Mouse (Mus musculus) kidney, postnatal 10 days (tissue): ENCODE results near the gene Akap13.

Experiments used
- DNase-seq: peaks from one replicate; pipeline ENCODE4 v3.0.0; 2021; ENCODE audit warnings: mixed read lengths

The Akap13 gene

GRCm38 (mm10) chr7:75521199-75521598, 65.9 kb downstream of the Akap13 start:
- no peak for DNase-seq

- no peak for DNase-seq
Measured at GRCm38 (mm10) chr7:75522226-75522625, 66.9 kb downstream of the Akap13 start.

- DNase-seq, result no peak
Measured at GRCm38 (mm10) chr7:75524789-75525569, 69.6 kb downstream of the Akap13 start.

- DNase-seq, result peak; percentile 27
Measured at GRCm38 (mm10) chr7:75525716-75526401, 70.5 kb downstream of the Akap13 start.

GRCm38 (mm10) chr7:75528751-75529150, 73.4 kb downstream of the Akap13 start:
- peak; percentile 28 for DNase-seq

- no peak for DNase-seq
Measured at GRCm38 (mm10) chr7:75529857-75530437, 74.6 kb downstream of the Akap13 start.

- DNase-seq, result no peak
Measured at GRCm38 (mm10) chr7:75530642-75531041, 75.3 kb downstream of the Akap13 start.

GRCm38 (mm10) chr7:75533079-75533478, 77.7 kb downstream of the Akap13 start:
- no peak for DNase-seq

- no peak for DNase-seq
Measured at GRCm38 (mm10) chr7:75536298-75536697, 81.0 kb downstream of the Akap13 start.

GRCm38 (mm10) chr7:75537567-75537966, 82.2 kb downstream of the Akap13 start:
- DNase-seq, result no peak

- DNase-seq, result no peak
Measured at GRCm38 (mm10) chr7:75538513-75538912, 83.2 kb downstream of the Akap13 start.

- DNase-seq, result no peak
Measured at GRCm38 (mm10) chr7:75539168-75539567, 83.8 kb downstream of the Akap13 start.

GRCm38 (mm10) chr7:75549856-75550255, 94.5 kb downstream of the Akap13 start:
- DNase-seq, result no peak

GRCm38 (mm10) chr7:75550791-75551336, 95.5 kb downstream of the Akap13 start:
- DNase-seq, result no peak

- DNase-seq, result no peak
Measured at GRCm38 (mm10) chr7:75553002-75553666, 97.8 kb downstream of the Akap13 start.

GRCm38 (mm10) chr7:75553667-75554045, 98.3 kb downstream of the Akap13 start:
- DNase-seq, result no peak

GRCm38 (mm10) chr7:75554065-75554464, 98.7 kb downstream of the Akap13 start:
- DNase-seq, result peak; percentile 11

GRCm38 (mm10) chr7:75555940-75556339, 100.6 kb downstream of the Akap13 start:
- no peak for DNase-seq

GRCm38 (mm10) chr7:75558225-75558624, 102.9 kb downstream of the Akap13 start:
- DNase-seq, result no peak

GRCm38 (mm10) chr7:75559119-75559518, 103.8 kb downstream of the Akap13 start:
- no peak for DNase-seq

- no peak for DNase-seq
Measured at GRCm38 (mm10) chr7:75559915-75560314, 104.6 kb downstream of the Akap13 start.

GRCm38 (mm10) chr7:75560566-75560965, 105.2 kb downstream of the Akap13 start:
- no peak for DNase-seq

- DNase-seq, result no peak
Measured at GRCm38 (mm10) chr7:75561134-75561533, 105.8 kb downstream of the Akap13 start.
